Mouse (Mus musculus) G1E-ER4 (cell line): ENCODE results near the gene Crb3. TPM values are rescaled to one million over a fixed set of nuclear protein-coding genes. Genes with fewer than 3 reads are reported as not detected.

ENCODE experiments used
- GATA1 ChIP-seq: IDR thresholded peaks from one replicate; pipeline ENCODE4 v1.8.0; 2012; ENCODE audit warnings: low read length, inconsistent platforms
- polyA plus RNA-seq: library from polyadenylated mRNA; stranded (reverse); fragments of >175 nt; gene quantifications from 2 replicates; pipeline ENCODE4 v1.2.3, GENCODE M21; 2012

The Crb3 gene
- polyA plus RNA-seq, 1 experiment = 0.19 TPM

DNA sequence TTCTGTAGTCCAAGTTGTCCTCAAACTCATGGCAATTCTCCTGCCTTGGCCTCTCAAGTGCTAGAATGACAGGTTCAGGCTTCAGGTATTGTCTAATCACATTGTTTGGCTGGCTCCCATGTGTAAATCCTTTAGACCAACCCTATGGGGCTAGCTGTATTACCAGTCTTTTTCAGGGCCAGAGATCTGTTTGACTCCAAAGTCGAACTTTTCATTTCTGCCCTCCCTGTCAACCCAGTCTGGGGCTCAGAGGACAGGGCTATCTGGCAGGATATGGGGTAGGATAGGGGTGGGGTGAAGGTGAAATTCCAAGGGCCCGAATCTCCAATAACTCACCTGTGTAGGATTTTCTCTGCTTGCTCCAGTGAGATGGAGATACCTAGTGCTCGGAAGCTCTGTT lies 2.7 kb upstream of the Crb3 start:
- no peak for TF ChIP-seq GATA1

DNA sequence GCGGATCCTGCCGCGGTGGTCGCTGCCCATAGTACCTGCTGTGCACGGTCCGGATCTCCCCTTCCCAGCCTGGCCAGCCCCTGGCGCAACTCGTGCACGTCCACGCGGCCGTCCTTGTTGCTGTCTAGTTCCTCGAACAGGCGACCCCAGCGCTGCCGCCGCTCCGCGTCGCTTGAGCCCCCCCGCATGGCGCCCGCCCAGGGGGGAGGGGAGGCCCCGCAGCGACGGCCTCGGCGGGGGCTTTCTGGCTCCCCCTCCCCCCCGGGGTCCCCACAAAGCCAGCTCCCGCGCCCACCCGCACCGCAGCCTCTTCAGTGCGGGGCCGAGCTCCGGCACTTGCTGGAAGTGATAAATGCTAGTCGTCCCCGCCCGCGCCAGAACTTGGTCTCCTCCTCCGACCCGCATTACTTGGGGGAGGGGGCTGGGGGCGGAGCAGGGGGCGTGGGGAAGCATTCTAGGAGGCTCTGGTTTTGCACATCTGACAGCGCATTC lies 627 bp downstream of the Crb3 start, which contains the start of gene Slc25a23:
Slc25a23 (minus strand) TSS at position 378 of the 492 bp plus-strand sequence.
- TF ChIP-seq GATA1 = no peak

DNA sequence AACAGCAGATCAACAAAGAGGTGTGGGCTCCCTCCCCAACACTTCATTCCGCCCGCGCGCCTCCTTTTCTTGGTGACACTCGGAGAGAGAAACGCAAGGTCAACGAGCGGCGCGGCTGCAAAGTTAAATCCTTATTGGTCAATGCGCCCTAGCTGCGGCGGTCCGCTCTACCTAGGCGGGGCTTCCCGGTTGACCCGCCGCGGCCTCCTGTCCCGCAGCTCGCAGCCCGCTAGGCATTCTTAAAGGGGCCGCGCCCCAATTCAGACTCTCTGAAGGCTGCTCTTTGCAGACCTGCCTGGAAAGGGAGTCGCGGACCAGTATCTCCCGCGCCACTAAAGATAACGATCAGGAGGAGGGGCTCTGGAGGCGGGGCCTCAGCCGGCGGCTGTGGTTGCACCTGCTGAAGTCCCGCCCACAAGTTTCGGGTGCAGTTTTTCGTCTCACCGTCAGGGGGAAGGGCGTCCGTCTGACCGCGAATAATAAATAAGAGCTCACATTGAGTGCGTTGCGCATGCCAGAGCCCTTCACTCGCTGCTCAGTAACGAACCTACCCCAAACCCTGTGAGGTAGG lies 1.4 kb downstream of the Crb3 start:
- peak; percentile 13 for TF ChIP-seq GATA1

DNA sequence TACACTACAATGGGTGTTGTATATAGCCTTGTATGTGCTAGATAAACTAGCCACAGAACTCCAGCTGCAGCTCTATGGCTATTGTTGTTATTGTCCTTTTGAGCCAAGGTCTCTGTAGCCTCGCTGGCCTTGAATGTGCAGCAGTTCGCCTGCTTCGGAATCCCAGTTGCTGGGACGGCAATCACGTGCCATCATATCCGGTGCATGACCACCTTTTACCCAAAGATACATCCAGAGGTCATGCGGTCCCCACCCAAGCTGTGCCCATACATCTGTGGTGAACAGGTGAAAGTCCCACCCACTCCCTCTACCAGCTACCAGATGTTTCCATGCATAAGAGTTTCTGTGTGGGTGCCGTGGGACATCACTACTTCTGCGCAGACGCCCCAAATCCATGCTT lies 2.2 kb downstream of the Crb3 start:
- TF ChIP-seq GATA1 = no peak

GRCm38 (mm10) chr17:57062011-57062521 lies 3.2 kb downstream of the Crb3 start:
- TF ChIP-seq GATA1 = no peak

GRCm38 (mm10) chr17:57062548-57062947 lies 3.6 kb downstream of the Crb3 start:
- no peak for TF ChIP-seq GATA1

GRCm38 (mm10) chr17:57063031-57063430 lies 4.1 kb downstream of the Crb3 start:
- no peak for TF ChIP-seq GATA1

DNA sequence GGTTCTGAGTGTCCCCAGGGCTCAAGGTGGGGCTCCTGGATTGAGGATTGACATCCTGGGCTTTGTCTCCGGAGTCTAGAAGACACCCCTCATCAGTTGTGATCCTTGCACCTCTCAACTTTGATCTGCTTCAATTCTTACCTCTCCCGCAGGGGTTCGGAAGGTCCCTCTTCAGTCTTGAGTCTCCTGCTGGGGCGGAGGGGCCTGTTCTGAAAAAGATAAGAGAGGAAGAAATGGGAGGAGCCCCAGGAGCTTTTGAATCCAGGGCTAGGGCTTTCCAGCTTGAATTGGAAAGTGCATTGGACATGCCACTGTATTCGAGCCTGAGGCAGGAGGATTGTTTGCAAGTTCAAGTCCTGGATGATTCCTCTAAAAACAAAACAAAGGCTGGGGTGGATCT lies 8.0 kb downstream of the Crb3 start:
- no peak for TF ChIP-seq GATA1

GRCm38 (mm10) chr17:57070272-57070671 lies 11.4 kb downstream of the Crb3 start:
- no peak for TF ChIP-seq GATA1

DNA sequence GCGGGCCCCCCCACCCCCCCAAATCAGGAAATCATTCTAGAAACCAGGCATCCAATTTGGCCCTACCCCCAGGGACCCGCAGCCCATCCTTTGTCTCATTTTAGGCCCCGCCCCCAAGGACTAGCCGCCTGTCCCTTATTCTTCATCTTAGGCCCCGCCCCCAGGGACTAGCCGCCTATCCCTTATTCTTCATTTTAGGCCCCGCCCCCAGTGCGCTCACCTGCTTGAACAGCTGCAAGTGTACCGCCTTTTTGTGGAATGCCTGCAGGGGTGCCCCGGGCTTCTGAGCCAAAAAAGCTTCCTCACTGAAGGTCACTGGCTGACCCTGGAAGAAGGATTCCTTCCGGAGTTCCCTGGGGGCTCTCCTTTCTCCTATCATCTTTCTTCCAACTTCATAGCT lies 11.8 kb downstream of the Crb3 start:
- TF ChIP-seq GATA1 = no peak

DNA sequence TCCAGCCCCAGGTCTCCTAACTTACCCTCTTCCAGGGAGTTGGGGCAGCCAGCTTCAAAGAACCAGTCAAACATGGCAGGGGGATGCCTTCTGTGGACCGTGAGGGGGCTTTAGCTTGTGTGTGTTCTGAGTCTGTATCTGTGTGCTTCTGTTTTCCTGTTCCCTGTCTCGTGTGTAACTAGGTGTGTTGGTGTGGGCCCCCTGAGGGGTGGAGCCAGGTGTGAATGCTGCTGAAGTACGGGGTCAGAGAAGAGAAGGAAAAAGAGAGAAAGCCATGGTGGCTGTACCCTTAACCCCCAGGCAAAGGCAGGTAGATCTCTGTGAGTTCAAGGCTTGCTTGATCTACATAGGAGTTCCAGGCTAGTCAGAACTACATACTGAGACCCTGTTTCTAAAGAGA lies 18.0 kb downstream of the Crb3 start:
- TF ChIP-seq GATA1 = no peak

DNA sequence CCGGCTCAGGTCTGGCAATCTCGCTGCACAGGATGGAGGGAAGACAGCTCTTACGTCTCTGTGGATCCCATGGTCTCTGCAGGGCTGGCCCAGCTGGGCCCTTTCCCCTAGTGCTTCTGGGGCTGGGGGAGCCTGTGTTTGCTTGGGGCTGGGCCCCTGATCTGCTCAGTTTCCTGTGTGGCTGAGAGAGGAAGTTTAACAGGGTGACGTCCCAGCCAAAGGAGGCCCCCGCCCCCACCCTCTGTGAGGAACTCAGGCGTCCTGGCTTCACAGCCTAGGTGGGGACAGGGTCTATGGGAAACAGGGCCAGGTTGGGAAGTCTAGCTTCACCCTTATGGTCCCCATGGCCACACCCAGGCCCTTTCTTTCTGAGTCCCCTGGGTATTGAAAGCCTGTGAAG lies 19.4 kb downstream of the Crb3 start, which contains the start of gene Dennd1c:
Dennd1c (minus strand) TSS at position 179 of the 400 bp plus-strand sequence.
- TF ChIP-seq GATA1 = no peak

- no peak for TF ChIP-seq GATA1
Observed at GRCm38 (mm10) chr17:57079919-57080318, 21.0 kb downstream of the Crb3 start.

- no peak for TF ChIP-seq GATA1
Observed at GRCm38 (mm10) chr17:57081234-57081842, 22.4 kb downstream of the Crb3 start.

- no peak for TF ChIP-seq GATA1
Observed at GRCm38 (mm10) chr17:57082481-57082880, 23.6 kb downstream of the Crb3 start.

DNA sequence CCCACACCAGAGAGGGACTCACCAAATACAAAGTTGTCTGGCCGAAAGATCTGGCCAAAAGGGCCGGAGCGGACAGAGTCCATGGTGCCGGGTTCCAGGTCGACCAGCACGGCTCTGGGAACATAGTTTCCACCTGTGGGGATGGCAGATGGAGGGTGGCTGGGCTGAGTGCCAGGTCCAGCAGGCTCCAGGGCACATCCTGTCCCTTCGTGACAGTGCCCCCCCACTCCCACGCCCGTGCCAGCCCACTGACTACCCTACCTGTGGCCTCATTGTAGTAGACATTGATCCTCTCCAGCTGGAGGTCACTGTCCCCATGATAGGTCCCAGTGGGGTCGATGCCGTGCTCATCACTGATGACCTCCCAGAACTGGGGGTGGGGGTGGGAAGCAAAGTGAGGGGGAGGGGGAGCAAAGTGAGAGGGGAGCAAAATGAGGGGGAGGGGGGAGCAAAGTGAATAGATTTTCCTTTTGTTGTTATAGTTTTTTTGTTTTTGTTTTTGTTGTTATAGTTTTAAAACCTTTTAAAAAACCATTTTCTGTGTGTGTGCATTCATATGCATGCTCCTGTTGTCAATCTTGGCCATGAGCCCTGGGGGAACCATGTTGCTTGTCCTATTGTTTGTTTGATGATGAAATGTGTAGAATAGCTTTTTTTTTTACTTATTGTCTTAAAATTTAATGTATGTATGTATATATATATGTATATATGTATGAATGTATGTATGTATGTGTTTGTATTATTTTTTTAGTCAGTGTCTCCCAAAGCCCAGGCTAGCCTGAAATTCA lies 27.3 kb downstream of the Crb3 start:
- no peak for TF ChIP-seq GATA1
